In genomic region chr12:79559410-79560015, GRCm38 (mm10) we compare ENCODE assay signal across 18 mouse cellular contexts.
DNase-seq lines count a peak whose midpoint lies in the region; ATAC-seq and TF ChIP-seq lines count a peak whose summit lies in the region.
"Had no signal": no experiment of that assay in that cellular context is flagged by ENCODE, and none has a peak within 500 bp of the region (broad histone marks: within the 10 kb centered on the region; RNA-seq: fewer than 3 reads in every experiment).

No protein-coding gene starts in this region.

- TF ChIP-seq CTCF in gastrocnemius, adult 2 months (IDR thresholded peaks at IDR 0.05): no peak

- no peaks in the 10 kb centered on the region for H3K27me3 ChIP-seq in lung, embryonic 15.5 days
- no peaks in the 10 kb centered on the region for H3K27me3 ChIP-seq in embryonic facial prominence, embryonic 11.5 days (ENCODE audit: control insufficient read depth, insufficient read depth, low read length)
- H3K27me3 ChIP-seq in stomach, embryonic 14.5 days (ENCODE audit: control insufficient read depth, insufficient read depth, low read length): no peaks in the 10 kb centered on the region
- H3K27me3 ChIP-seq in heart, embryonic 11.5 days (ENCODE audit: control insufficient read depth, insufficient read depth, low read length): no peaks in the 10 kb centered on the region
- H3K27me3 ChIP-seq: heart, embryonic 12.5 days; midbrain, embryonic 13.5 days; Patski had no signal

- H3K36me3 ChIP-seq in lung, embryonic 15.5 days: no peaks in the 10 kb centered on the region
- no peaks in the 10 kb centered on the region for H3K36me3 ChIP-seq in embryonic facial prominence, embryonic 11.5 days (replicated peaks; ENCODE audit: control insufficient read depth, insufficient read depth, low read depth, low read length)
- H3K36me3 ChIP-seq in stomach, embryonic 14.5 days (ENCODE audit: control insufficient read depth, insufficient read depth, low read length): no peaks in the 10 kb centered on the region
- no peaks in the 10 kb centered on the region for H3K36me3 ChIP-seq in heart, embryonic 11.5 days (ENCODE audit: control insufficient read depth, insufficient read depth, low read length)
- H3K36me3 ChIP-seq: heart, embryonic 12.5 days; midbrain, embryonic 13.5 days had no signal

- ATAC-seq in lung, embryonic 15.5 days (ENCODE audit: borderline replicate concordance, extremely low read depth, low FRiP score, low TSS enrichment): no peak
- ATAC-seq in embryonic facial prominence, embryonic 11.5 days (replicated peaks; ENCODE audit: insufficient number of reproducible peaks, low FRiP score, low TSS enrichment, low read depth): no peak
- no peak for ATAC-seq in stomach, embryonic 14.5 days (ENCODE audit: insufficient number of reproducible peaks, insufficient read depth, low FRiP score, low read depth)
- ATAC-seq in heart, embryonic 11.5 days (replicated peaks; ENCODE audit: insufficient number of reproducible peaks, low FRiP score, low TSS enrichment): no peak
- ATAC-seq: forebrain, embryonic 16.5 days; midbrain, embryonic 13.5 days; Patski had no signal

- WGBS in lung, embryonic 15.5 days: 50% methylated on average over 4 of the region's 4 CpGs
- WGBS in embryonic facial prominence, embryonic 11.5 days: 52% methylated on average over 4 of the region's 4 CpGs
- WGBS in stomach, embryonic 14.5 days: 55% methylated on average over 4 of the region's 4 CpGs
- 76% methylated on average over 4 of the region's 4 CpGs for WGBS in heart, embryonic 11.5 days (ENCODE audit: insufficient replicate concordance)

- no peaks in the 10 kb centered on the region for H3K9me3 ChIP-seq in lung, embryonic 15.5 days
- H3K9me3 ChIP-seq in embryonic facial prominence, embryonic 11.5 days (replicated peaks; ENCODE audit: control insufficient read depth, low read length): no peaks in the 10 kb centered on the region
- H3K9me3 ChIP-seq in stomach, embryonic 14.5 days (ENCODE audit: control insufficient read depth, low read depth, low read length): no peaks in the 10 kb centered on the region
- no peaks in the 10 kb centered on the region for H3K9me3 ChIP-seq in heart, embryonic 11.5 days (replicated peaks; ENCODE audit: control insufficient read depth, low read length)
- H3K9me3 ChIP-seq: heart, embryonic 12.5 days; midbrain, embryonic 13.5 days had no signal

- intact Hi-C loops in gastrocnemius, adult 2 months (cut with DNase I): no loop called here

- no peak overlapping the region for H3K4me2 ChIP-seq in lung, embryonic 15.5 days
- no peak overlapping the region for H3K4me2 ChIP-seq in embryonic facial prominence, embryonic 11.5 days (ENCODE audit: low read depth, low read length)
- H3K4me2 ChIP-seq in stomach, embryonic 14.5 days (replicated peaks; ENCODE audit: low read depth, low read length): no peak overlapping the region
- no peak overlapping the region for H3K4me2 ChIP-seq in heart, embryonic 11.5 days
- H3K4me2 ChIP-seq: heart, embryonic 12.5 days; midbrain, embryonic 13.5 days had no signal

- peak overlapping the region; percentile 72 for H3K27ac ChIP-seq in lung, embryonic 15.5 days
- 0 out of 2 replicates have a peak overlapping the region, but pooled peaks have one; percentile 44 for H3K27ac ChIP-seq in embryonic facial prominence, embryonic 11.5 days (replicated peaks; ENCODE audit: low read depth, low read length)
- peak overlapping the region; percentile 21; the same call in 1 of the 2 replicates for H3K27ac ChIP-seq in stomach, embryonic 14.5 days (ENCODE audit: low read length)
- H3K27ac ChIP-seq in gastrocnemius, adult 2 months: no peak overlapping the region
- H3K27ac ChIP-seq in heart, embryonic 11.5 days (ENCODE audit: low read depth, low read length): no peak overlapping the region
- H3K27ac ChIP-seq: left cerebral cortex, adult 2 months; liver, embryonic 14.5 days; midbrain, embryonic 13.5 days had no signal

- no peak overlapping the region for H3K4me3 ChIP-seq in lung, embryonic 15.5 days
- no peak overlapping the region for H3K4me3 ChIP-seq in embryonic facial prominence, embryonic 11.5 days (ENCODE audit: low read depth, low read length)
- no peak overlapping the region for H3K4me3 ChIP-seq in stomach, embryonic 14.5 days (ENCODE audit: low read depth, low read length)
- no peak overlapping the region for H3K4me3 ChIP-seq in gastrocnemius, adult 2 months
- H3K4me3 ChIP-seq in heart, embryonic 11.5 days (ENCODE audit: low read depth, low read length): no peak overlapping the region
- H3K4me3 ChIP-seq: heart, embryonic 12.5 days; left cerebral cortex, adult 2 months; midbrain, embryonic 13.5 days had no signal

- DNase-seq in lung, postnatal 10 days: no peak
- peak; percentile 62 for DNase-seq in embryonic facial prominence, embryonic 11.5 days (ENCODE audit: low spot score)
- peak; percentile 68 for DNase-seq in fibroblast of lung, adult 2 months (ENCODE audit: low read depth)
- no peak for DNase-seq in gastrocnemius, adult 2 months
- DNase-seq in layer of hippocampus, adult 11-12 months (ENCODE audit: low spot score): no peak
- DNase-seq: cerebellum, adult 2 months; embryo, embryonic 11 days; gastrocnemius, postnatal 14 days; thymus, postnatal 25 days had no signal

- no peak overlapping the region for H3K9ac ChIP-seq in lung, embryonic 15.5 days
- H3K9ac ChIP-seq in embryonic facial prominence, embryonic 11.5 days (replicated peaks; ENCODE audit: low read length): no peak overlapping the region
- no peak overlapping the region for H3K9ac ChIP-seq in stomach, embryonic 14.5 days (replicated peaks; ENCODE audit: low read depth, low read length)
- no peak overlapping the region for H3K9ac ChIP-seq in heart, embryonic 11.5 days (ENCODE audit: low read depth, low read length)
- H3K9ac ChIP-seq: heart, embryonic 12.5 days; liver, embryonic 14.5 days; midbrain, embryonic 13.5 days had no signal

- H3K4me1 ChIP-seq in lung, embryonic 15.5 days: peaks cover 14% of the 10 kb centered on the region
- H3K4me1 ChIP-seq in embryonic facial prominence, embryonic 11.5 days (ENCODE audit: control insufficient read depth, insufficient read depth, low read length): no peaks in the 10 kb centered on the region; the same call in 1 of the 2 replicates
- H3K4me1 ChIP-seq in stomach, embryonic 14.5 days (ENCODE audit: control insufficient read depth, insufficient read depth, low read length): peaks cover 3% of the 10 kb centered on the region; the same call in 1 of the 2 replicates
- H3K4me1 ChIP-seq in heart, embryonic 11.5 days (ENCODE audit: control insufficient read depth, insufficient read depth, low read length): no peaks in the 10 kb centered on the region
- H3K4me1 ChIP-seq: midbrain, embryonic 13.5 days had no signal

Comparison
In these comparisons a context has a peak if more than half of its experiments do, and no peak if none do; other contexts are left out.
1. H3K27ac ChIP-seq: peak in lung, embryonic 15.5 days (single experiment), embryonic facial prominence, embryonic 11.5 days (single experiment) and stomach, embryonic 14.5 days (single experiment); none in gastrocnemius, adult 2 months (single experiment) and heart, embryonic 11.5 days (single experiment).
2. DNase-seq: peak in embryonic facial prominence, embryonic 11.5 days (single experiment) and fibroblast of lung, adult 2 months (single experiment); none in lung, postnatal 10 days (single experiment), gastrocnemius, adult 2 months (single experiment) and layer of hippocampus, adult 11-12 months (single experiment).